Mouse (Mus musculus): ENCODE measurements around the gene Gnb1.
"Not testable (repeated sequence)": the region's sequence is repeated elsewhere in the genome, so short reads cannot be mapped to it uniquely, and the experiment has no call there.

Gene Gnb1

GRCm38 (mm10) chr4:155552917-155553532 lies 61.9 kb downstream of the Gnb1 start:
- no peak for DNase-seq (ENCODE audit: low spot score)

- no peak for DNase-seq (ENCODE audit: low spot score)
These were observed 63.7 kb downstream of the Gnb1 start for GRCm38 (mm10) chr4:155554880-155555279.

GRCm38 (mm10) chr4:155555464-155555863 lies 64.3 kb downstream of the Gnb1 start:
- DNase-seq (ENCODE audit: low spot score), result no peak

- no peak for DNase-seq (ENCODE audit: low spot score)
These were observed 68.3 kb downstream of the Gnb1 start for GRCm38 (mm10) chr4:155559454-155559853.

- no peak for DNase-seq (ENCODE audit: low spot score)
These were observed 69.8 kb downstream of the Gnb1 start for GRCm38 (mm10) chr4:155560932-155561331.

- no peak for DNase-seq (ENCODE audit: low spot score)
These were observed 70.7 kb downstream of the Gnb1 start, which contains the start of gene Nadk for GRCm38 (mm10) chr4:155561661-155562442. Gene Nadk (plus strand): TSS chr4:155562378.

- no peak for DNase-seq (ENCODE audit: low spot score)
These were observed 71.7 kb downstream of the Gnb1 start for GRCm38 (mm10) chr4:155562725-155563399.

- DNase-seq (ENCODE audit: low spot score), result peak; percentile 91
These were observed 72.5 kb downstream of the Gnb1 start for GRCm38 (mm10) chr4:155563400-155564231.

GRCm38 (mm10) chr4:155564315-155565069 lies 73.3 kb downstream of the Gnb1 start:
- no peak for DNase-seq (ENCODE audit: low spot score)

- DNase-seq (ENCODE audit: low spot score), result no peak
These were observed 75.4 kb downstream of the Gnb1 start for GRCm38 (mm10) chr4:155566555-155566954.

- no peak for DNase-seq (ENCODE audit: low spot score)
These were observed 77.0 kb downstream of the Gnb1 start for GRCm38 (mm10) chr4:155568170-155568569.

GRCm38 (mm10) chr4:155568632-155569370 lies 77.6 kb downstream of the Gnb1 start:
- no peak for DNase-seq (ENCODE audit: low spot score)

GRCm38 (mm10) chr4:155569818-155570217 lies 78.7 kb downstream of the Gnb1 start:
- DNase-seq (ENCODE audit: low spot score), result no peak

GRCm38 (mm10) chr4:155570315-155570714 lies 79.2 kb downstream of the Gnb1 start:
- not testable (repeated sequence) for DNase-seq (ENCODE audit: low spot score)

- no peak for DNase-seq (ENCODE audit: low spot score)
These were observed 80.3 kb downstream of the Gnb1 start for GRCm38 (mm10) chr4:155571442-155571841.

GRCm38 (mm10) chr4:155573155-155573554 lies 82.0 kb downstream of the Gnb1 start:
- no peak for DNase-seq (ENCODE audit: low spot score)

- DNase-seq (ENCODE audit: low spot score), result no peak
These were observed 82.7 kb downstream of the Gnb1 start for GRCm38 (mm10) chr4:155573876-155574275.

- DNase-seq (ENCODE audit: low spot score), result no peak
These were observed 83.8 kb downstream of the Gnb1 start for GRCm38 (mm10) chr4:155574931-155575330.

GRCm38 (mm10) chr4:155575521-155575920 lies 84.4 kb downstream of the Gnb1 start:
- DNase-seq (ENCODE audit: low spot score), result no peak

- DNase-seq (ENCODE audit: low spot score), result no peak
These were observed 86.0 kb downstream of the Gnb1 start for GRCm38 (mm10) chr4:155577132-155577531.

- no peak for DNase-seq (ENCODE audit: low spot score)
These were observed 86.6 kb downstream of the Gnb1 start for GRCm38 (mm10) chr4:155577741-155578140.
